Mouse (Mus musculus) myocyte (in vitro differentiated cells): ENCODE results near the gene Ifi47.

Experiments
- CEBPB ChIP-seq: IDR thresholded peaks from 2 replicates; pipeline ENCODE4 v1.6.1; 2011; ENCODE audit warnings: mild to moderate bottlenecking, moderate library complexity; ENCODE audit not compliant: poor library complexity, insufficient read depth, severe bottlenecking
- POLR2A ChIP-seq: IDR thresholded peaks from one replicate; pipeline ENCODE4 v1.6.1; 2011; ENCODE audit warnings: low read depth, mild to moderate bottlenecking, control low read depth, moderate library complexity; ENCODE audit not compliant: insufficient read length
- TCF12 ChIP-seq: IDR thresholded peaks from one replicate; pipeline ENCODE4 v1.6.1; 2011; ENCODE audit warnings: mild to moderate bottlenecking, control low read depth; ENCODE audit not compliant: poor library complexity, insufficient read depth, severe bottlenecking
- USF1 ChIP-seq: IDR thresholded peaks from one replicate; pipeline ENCODE4 v1.6.1; 2011; ENCODE audit warnings: low read depth, mild to moderate bottlenecking, control low read depth, moderate library complexity

DNA sequence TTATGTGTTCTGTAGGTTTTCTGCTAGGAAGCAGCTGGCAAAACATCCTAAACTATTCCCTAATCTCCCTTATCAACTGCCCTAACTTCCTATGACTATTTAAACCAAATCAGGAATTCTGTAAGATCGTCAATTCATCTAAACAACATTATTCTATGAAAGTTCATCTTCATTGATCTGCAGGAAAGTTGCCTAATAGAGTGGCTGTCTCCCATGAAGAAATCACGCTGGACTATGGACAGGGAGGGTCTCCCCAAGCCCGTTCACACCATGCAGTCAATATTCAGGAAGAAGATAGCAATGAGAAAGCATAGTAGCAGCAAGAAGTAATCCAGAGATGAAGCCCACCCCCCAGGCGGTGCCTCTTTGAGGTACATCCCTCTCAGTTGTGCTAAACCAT, 14.8 kb downstream of the Ifi47 start:
- TF ChIP-seq TCF12 (no peak), CEBPB (no peak), POLR2A (no peak), USF1 (no peak)
